Mouse (Mus musculus): ENCODE data around the gene Rapsn. TPM values are rescaled to one million over a fixed set of nuclear protein-coding genes. Genes with fewer than 3 reads are reported as not detected.

Gene Rapsn
- polyA plus RNA-seq, 1 experiment: 10.3 TPM

DNA sequence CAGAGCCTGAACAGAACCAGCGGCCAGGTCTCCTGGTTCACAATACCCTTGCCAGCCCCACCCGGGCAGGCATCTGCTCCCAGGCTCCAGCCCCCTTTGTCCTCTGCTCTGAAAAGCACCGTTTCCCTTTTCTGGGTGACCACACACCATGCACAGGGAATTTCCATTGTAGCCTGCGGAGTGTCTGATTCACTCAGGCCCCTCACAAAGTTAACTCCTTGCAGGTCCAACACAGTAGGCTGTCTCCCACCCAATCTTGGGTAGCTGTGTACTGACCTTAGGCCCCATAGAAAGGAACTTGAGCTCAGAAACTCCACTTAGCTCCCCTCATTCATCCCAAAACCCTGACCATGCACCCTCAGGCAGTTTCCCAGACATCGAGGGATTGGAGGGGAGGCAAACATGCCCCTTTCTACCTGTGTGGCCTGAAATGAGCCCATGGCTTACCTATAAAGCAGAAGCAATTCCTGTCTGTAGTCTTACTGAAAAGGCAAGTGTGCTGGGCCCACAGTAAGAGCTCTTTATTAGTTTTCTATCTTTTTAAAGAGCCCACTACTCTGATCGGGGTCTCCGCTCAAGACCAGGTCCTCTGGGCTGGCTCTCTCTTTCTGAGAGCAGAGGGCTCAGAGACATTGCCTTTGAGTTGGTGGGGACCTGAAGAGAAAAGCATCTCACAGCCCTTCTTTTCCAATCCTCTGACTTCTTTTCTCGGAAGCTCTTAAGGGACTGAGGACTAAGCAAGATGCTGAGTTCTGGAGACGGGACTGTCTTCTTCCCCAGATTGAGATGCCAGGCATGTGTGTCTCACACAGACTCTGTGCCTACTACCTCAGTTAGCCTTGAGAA, 51.2 kb downstream of the Rapsn start:
- peak overlapping the region; percentile 99 for H3K27ac ChIP-seq (ENCODE audit: insufficient read depth, low read depth, low read length)
- peak overlapping the region; percentile 38 for H3K4me3 ChIP-seq (ENCODE audit: insufficient read depth, low read length)
- no peak for TF ChIP-seq POLR2A (IDR thresholded peaks at IDR 0.05; ENCODE audit: borderline replicate concordance, low read depth, low read length)
- no peak for TF ChIP-seq CTCF (IDR thresholded peaks at IDR 0.05; ENCODE audit: low read depth, low read length)
- H3K4me1 ChIP-seq (ENCODE audit: control insufficient read depth, insufficient read depth, low read length): peaks cover 68% of the 10 kb centered on the region

DNA sequence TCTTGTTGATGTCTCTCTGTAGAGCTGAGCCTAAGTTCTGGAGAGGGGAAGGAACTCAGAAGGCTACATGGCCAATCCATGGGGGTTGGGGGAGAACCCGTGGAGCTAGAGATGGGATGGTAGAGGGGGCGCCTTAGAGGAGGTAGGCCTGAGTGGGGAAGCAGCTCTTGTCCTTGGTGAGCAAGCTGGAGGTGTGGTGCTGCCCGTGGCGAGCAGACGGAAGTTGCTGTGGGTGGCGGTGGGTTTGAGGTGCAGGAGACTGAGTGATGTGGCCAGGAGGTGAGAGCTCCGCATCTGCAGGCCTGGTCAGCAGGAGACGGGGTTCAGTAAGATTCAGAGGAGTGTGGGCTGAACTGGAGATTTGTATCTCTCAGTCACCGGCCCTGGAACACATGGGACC, 52.0 kb downstream of the Rapsn start:
- no peak overlapping the region for H3K4me3 ChIP-seq (ENCODE audit: insufficient read depth, low read length)
- H3K4me1 ChIP-seq (ENCODE audit: control insufficient read depth, insufficient read depth, low read length): peaks cover 76% of the 10 kb centered on the region
- H3K27ac ChIP-seq (ENCODE audit: insufficient read depth, low read depth, low read length): peak overlapping the region; percentile 99
- TF ChIP-seq CTCF (IDR thresholded peaks at IDR 0.05; ENCODE audit: low read depth, low read length): no peak
- TF ChIP-seq POLR2A (IDR thresholded peaks at IDR 0.05; ENCODE audit: borderline replicate concordance, low read depth, low read length): no peak

DNA sequence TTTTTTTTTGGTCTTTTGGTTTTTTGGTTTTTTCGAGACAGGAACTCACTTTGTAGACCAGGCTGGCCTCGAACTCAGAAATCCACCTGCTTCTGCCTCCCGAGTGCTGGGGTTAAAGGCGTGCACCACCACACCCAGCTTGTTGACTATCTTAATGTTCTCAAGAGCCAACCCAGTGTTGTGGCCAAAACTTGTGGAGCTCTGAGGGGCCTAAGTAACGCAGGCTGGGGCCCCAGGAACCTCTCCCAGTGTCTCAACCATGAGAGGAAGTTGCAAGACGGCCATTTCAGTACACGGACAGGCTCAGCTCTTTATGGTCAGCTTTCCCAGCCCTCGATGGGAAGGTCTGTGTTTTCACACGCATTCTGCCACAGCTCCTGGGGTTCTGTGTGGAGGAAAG, 53.6 kb downstream of the Rapsn start:
- TF ChIP-seq POLR2A (IDR thresholded peaks at IDR 0.05; ENCODE audit: borderline replicate concordance, low read depth, low read length): no peak
- TF ChIP-seq CTCF (IDR thresholded peaks at IDR 0.05; ENCODE audit: low read depth, low read length): no peak
- Histone ChIP-seq H3K27ac (ENCODE audit: insufficient read depth, low read depth, low read length) (peak overlapping the region; percentile 62), H3K4me3 (ENCODE audit: insufficient read depth, low read length) (no peak overlapping the region)

DNA sequence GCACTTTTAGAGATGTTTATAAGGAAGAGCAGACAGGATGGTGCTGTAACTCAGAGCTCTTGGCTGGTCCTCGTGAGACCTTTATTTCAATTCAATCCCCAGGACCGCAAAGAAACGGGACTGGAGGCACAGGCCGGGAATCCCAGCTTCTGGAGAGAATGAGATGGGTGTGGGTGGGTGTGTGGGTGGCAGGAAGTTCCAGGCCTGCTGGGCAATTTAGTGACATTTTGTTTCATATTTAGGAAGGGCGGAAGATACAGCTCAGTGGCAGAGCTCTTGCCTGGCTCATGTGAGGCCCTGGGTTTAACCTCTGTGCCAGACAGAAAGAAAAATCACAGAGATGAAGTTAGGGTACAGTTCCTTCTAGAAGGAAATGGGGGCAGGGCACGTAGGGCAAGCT, 54.8 kb downstream of the Rapsn start:
- Histone ChIP-seq H3K27ac (ENCODE audit: insufficient read depth, low read depth, low read length) (no peak overlapping the region), H3K4me1 (ENCODE audit: control insufficient read depth, insufficient read depth, low read length) (peaks cover 71% of the 10 kb centered on the region), H3K4me3 (ENCODE audit: insufficient read depth, low read length) (no peak overlapping the region)
- TF ChIP-seq CTCF (IDR thresholded peaks at IDR 0.05; ENCODE audit: low read depth, low read length) (no peak), POLR2A (IDR thresholded peaks at IDR 0.05; ENCODE audit: borderline replicate concordance, low read depth, low read length) (no peak)

More for the DNA sequence above, 53.6 kb downstream of the Rapsn start:
- peaks cover 77% of the 10 kb centered on the region for H3K4me1 ChIP-seq (ENCODE audit: control insufficient read depth, insufficient read depth, low read length)

DNA sequence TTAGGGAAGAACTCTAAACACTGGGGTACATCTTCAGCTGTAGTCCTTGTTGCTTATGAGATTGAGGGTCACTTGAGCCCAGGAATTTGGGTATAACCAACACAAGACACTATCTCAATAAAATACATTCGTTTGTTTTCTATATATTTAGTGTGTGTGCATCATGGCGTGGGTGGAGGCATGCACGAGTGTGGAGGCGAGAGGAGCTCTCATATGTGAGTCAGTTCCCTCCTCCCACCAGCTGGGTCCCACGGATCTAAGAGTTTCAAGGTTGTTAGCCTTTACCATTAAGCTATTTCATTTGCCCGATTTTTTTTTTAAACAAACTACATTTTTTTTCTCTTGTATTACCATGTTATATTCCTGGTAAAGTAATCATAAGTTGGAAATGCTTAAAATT, 55.4 kb downstream of the Rapsn start:
- TF ChIP-seq CTCF (IDR thresholded peaks at IDR 0.05; ENCODE audit: low read depth, low read length) (no peak), POLR2A (IDR thresholded peaks at IDR 0.05; ENCODE audit: borderline replicate concordance, low read depth, low read length) (no peak)

More for the DNA sequence above, 55.4 kb downstream of the Rapsn start:
- Histone ChIP-seq H3K27ac (ENCODE audit: insufficient read depth, low read depth, low read length) (no peak overlapping the region), H3K4me3 (ENCODE audit: insufficient read depth, low read length) (no peak overlapping the region), H3K4me1 (ENCODE audit: control insufficient read depth, insufficient read depth, low read length) (peaks cover 67% of the 10 kb centered on the region)

Other genes with a start within 250 kb of the Rapsn start
- 106 and 108 TPM in 2 replicates for gene Mtch2, start 188.5 kb upstream of the Rapsn start, polyA plus RNA-seq (2012; ENCODE audit: insufficient read depth, insufficient read length, missing spikeins)
- gene C1qtnf4, start 149.8 kb upstream of the Rapsn start, polyA plus RNA-seq (2012; ENCODE audit: insufficient read depth, insufficient read length, missing spikeins): not detected in 2 replicates
- 16.7 and 24.8 TPM in 2 replicates for gene Kbtbd4, start 130.9 kb upstream of the Rapsn start, polyA plus RNA-seq (2012; ENCODE audit: insufficient read depth, insufficient read length, missing spikeins)
- 84.0 and 102 TPM in 2 replicates for gene Ndufs3, start 130.8 kb upstream of the Rapsn start, polyA plus RNA-seq (2012; ENCODE audit: insufficient read depth, insufficient read length, missing spikeins)
- 48.6 and 59.9 TPM in 2 replicates for gene Celf1, start 95.2 kb upstream of the Rapsn start, polyA plus RNA-seq (2012; ENCODE audit: insufficient read depth, insufficient read length, missing spikeins)
- gene Psmc3, start 18.4 kb downstream of the Rapsn start, polyA plus RNA-seq (2012; ENCODE audit: insufficient read depth, insufficient read length, missing spikeins): 103 and 124 TPM in 2 replicates
- 47.0 and 55.1 TPM in 2 replicates for gene Slc39a13, start 34.8 kb downstream of the Rapsn start, polyA plus RNA-seq (2012; ENCODE audit: insufficient read depth, insufficient read length, missing spikeins)
- gene Spi1, start 46.8 kb downstream of the Rapsn start, polyA plus RNA-seq (2012; ENCODE audit: insufficient read depth, insufficient read length, missing spikeins): 464 and 487 TPM in 2 replicates
- 0.19 TPM in 1 of 2 replicates, not detected in the other for gene Mybpc3, start 82.5 kb downstream of the Rapsn start, polyA plus RNA-seq (2012; ENCODE audit: insufficient read depth, insufficient read length, missing spikeins)
- 82.1 and 88.6 TPM in 2 replicates for gene Madd, start 148.2 kb downstream of the Rapsn start, polyA plus RNA-seq (2012; ENCODE audit: insufficient read depth, insufficient read length, missing spikeins)
- 12.7 and 15.9 TPM in 2 replicates for gene Nr1h3, start 167.2 kb downstream of the Rapsn start, polyA plus RNA-seq (2012; ENCODE audit: insufficient read depth, insufficient read length, missing spikeins)
- 141 and 149 TPM in 2 replicates for gene Acp2, start 167.3 kb downstream of the Rapsn start, polyA plus RNA-seq (2012; ENCODE audit: insufficient read depth, insufficient read length, missing spikeins)
- gene Ddb2, start 201.4 kb downstream of the Rapsn start, polyA plus RNA-seq (2012; ENCODE audit: insufficient read depth, insufficient read length, missing spikeins): 12.6 and 13.1 TPM in 2 replicates
- gene Pacsin3, start 220.3 kb downstream of the Rapsn start, polyA plus RNA-seq (2012; ENCODE audit: insufficient read depth, insufficient read length, missing spikeins): 0.64 and 1.3 TPM in 2 replicates
- gene Arfgap2, start 229.4 kb downstream of the Rapsn start, polyA plus RNA-seq (2012; ENCODE audit: insufficient read depth, insufficient read length, missing spikeins): 52.3 TPM in 2 replicates